Mouse (Mus musculus) small intestine, adult 2 months (tissue): ENCODE measurements around the gene Rnf212b. TPM values are rescaled to one million over a fixed set of nuclear protein-coding genes. Genes with fewer than 3 reads are reported as not detected.

Experiments used
- H3K27ac ChIP-seq: fragments of 200-500 bp; 2 replicates; pipeline ENCODE4 v1.5.1; 2012; ENCODE audit warnings: low read depth, low read length, control low read depth, inconsistent platforms; ENCODE audit not compliant: insufficient read depth
- H3K27me3 ChIP-seq: fragments of 200-500 bp; 2 replicates; pipeline ENCODE4 v1.6.1; 2012; ENCODE audit warnings: mild to moderate bottlenecking, moderate library complexity, low read length, inconsistent platforms; ENCODE audit not compliant: control insufficient read depth, insufficient read depth
- H3K36me3 ChIP-seq: fragments of 200-500 bp; 2 replicates; pipeline ENCODE4 v1.6.1; 2012; ENCODE audit warnings: mild to moderate bottlenecking, low read length, control low read depth, inconsistent platforms; ENCODE audit not compliant: control insufficient read depth, insufficient read depth
- H3K4me1 ChIP-seq: fragments of 200-500 bp; 2 replicates; pipeline ENCODE4 v1.6.1; 2012; ENCODE audit warnings: low read length, inconsistent platforms, mixed read lengths; ENCODE audit not compliant: control insufficient read depth, insufficient read depth, insufficient read length
- H3K4me3 ChIP-seq: fragments of 200-500 bp; 2 replicates; pipeline ENCODE4 v1.5.1; 2012; ENCODE audit warnings: low read depth, mild to moderate bottlenecking, control low read depth, inconsistent platforms, low read length, moderate library complexity
- CTCF ChIP-seq: fragments of 200-500 bp; IDR thresholded peaks from 2 replicates; pipeline ENCODE4 v1.5.1; 2012; ENCODE audit warnings: low read depth, mild to moderate bottlenecking, control low read depth, inconsistent platforms, low read length, moderate library complexity, mixed read lengths; ENCODE audit not compliant: insufficient replicate concordance, insufficient read length; ENCODE audit errors: extremely low read depth
- POLR2A ChIP-seq: fragments of 200-500 bp; IDR thresholded peaks from 2 replicates; pipeline ENCODE4 v1.6.1; 2012; ENCODE audit warnings: low read depth, mild to moderate bottlenecking, control low read depth, inconsistent platforms, low read length, moderate library complexity
- WGBS: fragments of 180-500 bp; shearing (Covaris S2); methylation state at CpG from one replicate; pipeline ENCODE4 v1.1.7; 2018; 5-methylcytosine and 5-hydroxymethylcytosine counted together
- polyA plus RNA-seq: library from polyadenylated mRNA; depleted of rRNA; stranded (reverse); fragments of >200 nt; gene quantifications from 2 replicates; pipeline ENCODE4 v1.2.3, GENCODE M21; 2012

The Rnf212b gene
- polyA plus RNA-seq, 1 experiment = not detected

- no peak for TF ChIP-seq CTCF
- TF ChIP-seq POLR2A = no peak
- H3K36me3 ChIP-seq = peaks cover 12% of the 10 kb centered on the region
- H3K27me3 ChIP-seq = no peaks in the 10 kb centered on the region
- H3K27ac ChIP-seq = peak overlapping the region; percentile 59
- WGBS = 30% methylated on average over 5 of the region's 5 CpGs
- no peak overlapping the region for H3K4me3 ChIP-seq
- peaks cover 8% of the 10 kb centered on the region; the same call in 1 of the 2 replicates for H3K4me1 ChIP-seq
Observed at GRCm38 (mm10) chr14:54776768-54777167, 37.2 kb upstream of the Rnf212b start.

DNA sequence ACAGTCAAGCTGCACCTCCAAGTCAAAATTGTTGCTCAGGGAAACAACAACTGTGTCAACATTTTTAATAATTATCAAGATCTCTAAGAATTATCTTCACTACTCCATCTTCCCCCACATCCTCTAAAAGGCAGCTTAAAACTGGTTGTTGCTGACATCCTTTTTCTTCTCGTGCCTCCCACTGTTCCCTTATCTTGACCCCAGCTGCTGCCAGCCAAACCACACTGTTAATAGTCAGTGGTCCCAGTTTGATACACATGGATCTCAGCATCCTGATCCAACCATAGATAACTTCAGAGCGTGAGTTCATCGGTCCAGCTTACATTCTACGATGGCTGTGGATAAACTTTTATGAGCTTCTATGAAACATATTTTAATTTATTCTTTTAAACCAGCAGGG is 36.0 kb upstream of the Rnf212b start:
- TF ChIP-seq CTCF (no peak), POLR2A (no peak)
- H3K27me3 ChIP-seq = no peaks in the 10 kb centered on the region
- H3K4me3 ChIP-seq = no peak overlapping the region
- WGBS = 78% methylated on average over 4 of the region's 4 CpGs
- H3K4me1 ChIP-seq = peaks cover 8% of the 10 kb centered on the region; the same call in 1 of the 2 replicates
- peak overlapping the region; percentile 59; the same call in 1 of the 2 replicates for H3K27ac ChIP-seq
- peaks cover 12% of the 10 kb centered on the region for H3K36me3 ChIP-seq

- WGBS = 91% methylated on average over 9 of the region's 9 CpGs
- H3K4me3 ChIP-seq = peak overlapping the region; percentile 50
- H3K27ac ChIP-seq = no peak overlapping the region
- TF ChIP-seq CTCF = no peak
- no peak for TF ChIP-seq POLR2A
- peaks cover 7% of the 10 kb centered on the region for H3K36me3 ChIP-seq
- H3K4me1 ChIP-seq = peaks cover 11% of the 10 kb centered on the region; the same call in 1 of the 2 replicates
- no peaks in the 10 kb centered on the region for H3K27me3 ChIP-seq
Observed at GRCm38 (mm10) chr14:54780084-54780483, 33.9 kb upstream of the Rnf212b start.

- peaks cover 7% of the 10 kb centered on the region for H3K36me3 ChIP-seq
- 3% methylated on average over 35 of the region's 35 CpGs for WGBS
- H3K27ac ChIP-seq = peak overlapping the region; percentile 54; the same call in 1 of the 2 replicates
- H3K27me3 ChIP-seq = no peaks in the 10 kb centered on the region
- H3K4me3 ChIP-seq = peak overlapping the region; percentile 74
- H3K4me1 ChIP-seq = peaks cover 10% of the 10 kb centered on the region; the same call in 1 of the 2 replicates
- TF ChIP-seq POLR2A (peak; percentile 38; the same call in 1 of the 2 replicates), CTCF (no peak)
Observed at GRCm38 (mm10) chr14:54780836-54781609, 32.9 kb upstream of the Rnf212b start.

GRCm38 (mm10) chr14:54781610-54782365 is 32.2 kb upstream of the Rnf212b start, which contains the start of gene Slc7a8:
TSS of gene Slc7a8 (minus strand) at chr14:54781946.
- peak within 1 kb of the TSS; percentile 74 for H3K4me3 ChIP-seq
- 2% methylated on average over 37 of the region's 37 CpGs for WGBS
- peaks cover 7% of the 10 kb centered on the region for H3K36me3 ChIP-seq
- peaks cover 5% of the 10 kb centered on the region; the same call in 1 of the 2 replicates for H3K4me1 ChIP-seq
- no peaks in the 10 kb centered on the region for H3K27me3 ChIP-seq
- peak within 1 kb of the TSS; percentile 54 for H3K27ac ChIP-seq
- TF ChIP-seq POLR2A = peak; percentile 96
- no peak for TF ChIP-seq CTCF

DNA sequence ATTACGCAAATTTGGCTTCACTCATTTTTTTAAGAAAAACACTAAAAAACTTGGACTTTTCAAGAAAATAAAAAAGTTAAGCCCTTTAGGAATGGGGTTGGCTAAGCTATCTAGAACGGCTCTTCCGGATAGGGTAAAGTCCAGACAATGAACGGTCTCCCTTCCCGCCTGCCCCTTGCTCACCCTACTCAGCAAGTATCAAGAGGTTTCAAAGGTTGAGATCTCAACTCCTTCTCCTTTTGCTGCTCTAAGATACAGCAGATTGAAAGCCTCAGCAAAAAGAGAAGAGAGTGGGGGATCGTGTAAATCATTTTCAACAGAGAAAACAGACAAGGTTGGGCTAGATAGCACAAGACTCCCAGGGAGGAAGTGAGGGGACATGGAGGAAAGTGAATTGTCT is 31.0 kb upstream of the Rnf212b start:
- WGBS = 37% methylated on average over 6 of the region's 6 CpGs
- TF ChIP-seq POLR2A = no peak
- TF ChIP-seq CTCF = no peak
- H3K27me3 ChIP-seq = no peaks in the 10 kb centered on the region
- peaks cover 6% of the 10 kb centered on the region for H3K36me3 ChIP-seq
- H3K4me1 ChIP-seq = peaks cover 3% of the 10 kb centered on the region; the same call in 1 of the 2 replicates
- no peak overlapping the region for H3K4me3 ChIP-seq
- peak overlapping the region; percentile 76 for H3K27ac ChIP-seq
